Mouse (Mus musculus): Measurements from ENCODE around the gene Tmc3.

- TF ChIP-seq CTCF (IDR thresholded peaks at IDR 0.05), result no peak
- TF ChIP-seq POLR2A (IDR thresholded peaks at IDR 0.05; ENCODE audit: insufficient read depth, low read depth, low read length), result no peak
Measured at GRCm38 (mm10) chr7:83641163-83641562, 56.4 kb downstream of the Tmc3 start.
